Mouse (Mus musculus) liver, embryonic 13.5 days (tissue): ENCODE measurements around the gene Shank1. TPM values are rescaled to one million over a fixed set of nuclear protein-coding genes. Genes with fewer than 3 reads are reported as not detected.
A peak's percentile ranks its signal among the peaks of the same experiment; 100 is the strongest.

Experiments used
- ATAC-seq: fragments of 200-750 bp; cut with Nextera tagmentation; 2 replicates; pipeline ENCODE4 v1.8.0; 2017; ENCODE audit warnings: low read depth, mild to moderate bottlenecking, moderate number of reproducible peaks, moderate library complexity
- DNase-seq: peaks from one replicate; pipeline ENCODE4 v3.0.0; 2022
- H3K27ac ChIP-seq: fragments of 300-500 bp; sonication (generic); 2 replicates; pipeline ENCODE4 v1.5.1; 2015; ENCODE audit warnings: moderate library complexity, mild to moderate bottlenecking, inconsistent platforms
- H3K27me3 ChIP-seq: fragments of 300-500 bp; sonication (generic); 2 replicates; pipeline ENCODE4 v1.6.1; 2015; ENCODE audit warnings: mild to moderate bottlenecking, inconsistent platforms
- H3K36me3 ChIP-seq: fragments of 300-500 bp; sonication (generic); 2 replicates; pipeline ENCODE4 v1.6.1; 2015; ENCODE audit warnings: mild to moderate bottlenecking, inconsistent platforms
- H3K4me1 ChIP-seq: fragments of 300-500 bp; sonication (generic); replicated peaks from 2 replicates; pipeline ENCODE4 v1.6.1; 2015; ENCODE audit warnings: inconsistent platforms
- H3K4me2 ChIP-seq: fragments of 300-500 bp; sonication (generic); 2 replicates; pipeline ENCODE4 v1.6.1; 2015; ENCODE audit warnings: inconsistent platforms, mild to moderate bottlenecking, moderate library complexity
- H3K4me3 ChIP-seq: fragments of 300-500 bp; sonication (generic); replicated peaks from 2 replicates; pipeline ENCODE4 v1.5.1; 2015; ENCODE audit warnings: mild to moderate bottlenecking, inconsistent platforms
- H3K9ac ChIP-seq: fragments of 300-500 bp; sonication (generic); 2 replicates; pipeline ENCODE4 v1.6.1; 2015; ENCODE audit warnings: mild to moderate bottlenecking, inconsistent platforms
- H3K9me3 ChIP-seq: fragments of 300-500 bp; sonication (generic); replicated peaks from 2 replicates; pipeline ENCODE4 v1.6.1; 2016; ENCODE audit warnings: inconsistent platforms
- WGBS: fragments of 180-500 bp; shearing (Covaris S2); methylation state at CpG from one replicate; pipeline ENCODE4 v1.1.7; 2015; ENCODE audit not compliant: insufficient replicate concordance; 5-methylcytosine and 5-hydroxymethylcytosine counted together
- polyA plus RNA-seq: library from polyadenylated mRNA; unstranded; fragments of >200 nt; fragmentation: Nextera tagmentation; extraction: Ambion mirVana; gene quantifications from 2 replicates; pipeline ENCODE4 v1.2.1, GENCODE M21; 2015

Gene Shank1
- polyA plus RNA-seq, 1 experiment from 2014 or later, result 0.06 TPM

DNA sequence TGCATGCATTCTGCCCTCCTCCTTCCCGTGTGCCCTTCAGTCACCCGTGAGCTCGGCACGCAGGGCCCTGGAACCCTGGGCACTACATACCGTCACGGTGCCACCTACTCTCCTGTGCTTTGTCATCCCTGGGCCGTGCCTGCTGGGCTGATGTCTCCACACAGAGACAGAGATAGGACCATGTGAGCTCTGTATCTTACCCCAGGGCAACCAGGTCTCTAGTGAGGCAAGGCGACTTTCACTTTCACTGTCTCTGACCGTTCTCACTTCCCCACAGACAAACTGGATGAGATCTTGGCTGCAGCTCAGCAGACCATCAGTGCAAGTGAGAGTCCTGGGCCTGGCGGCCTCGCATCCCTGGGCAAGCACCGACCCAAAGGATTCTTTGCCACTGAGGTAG is 34.6 kb downstream of the Shank1 start:
- Histone ChIP-seq H3K4me3 (no peak overlapping the region), H3K27ac (no peak overlapping the region), H3K27me3 (peaks cover 67% of the 10 kb centered on the region), H3K4me2 (no peak overlapping the region), H3K4me1 (no peaks in the 10 kb centered on the region), H3K9ac (no peak overlapping the region), H3K9me3 (no peaks in the 10 kb centered on the region), H3K36me3 (no peaks in the 10 kb centered on the region)
- no peak for DNase-seq
- 41% methylated on average over 12 of the region's 12 CpGs for WGBS
- no peak for ATAC-seq

DNA sequence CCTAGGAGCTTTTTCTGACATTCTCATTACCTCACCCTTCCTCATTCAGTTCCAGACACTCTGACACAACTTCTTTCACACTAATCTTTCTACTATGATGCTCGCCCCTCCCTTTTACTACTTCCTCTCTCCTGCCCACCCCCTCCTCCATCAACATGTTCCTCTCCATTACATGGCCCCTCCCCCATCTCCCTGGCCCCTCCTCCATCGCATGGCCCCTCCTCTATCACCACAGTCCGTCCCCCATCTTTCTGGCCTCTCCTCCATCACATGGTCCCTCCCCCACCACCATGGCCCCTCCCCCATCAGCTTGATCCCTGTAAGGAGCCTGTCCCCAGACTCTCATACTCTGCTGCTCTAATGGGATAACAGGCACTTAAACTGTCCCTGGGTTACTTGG is 39.0 kb downstream of the Shank1 start:
- WGBS, result 9% methylated on average over 3 of the region's 3 CpGs
- ATAC-seq (no peak), DNase-seq (no peak)

DNA sequence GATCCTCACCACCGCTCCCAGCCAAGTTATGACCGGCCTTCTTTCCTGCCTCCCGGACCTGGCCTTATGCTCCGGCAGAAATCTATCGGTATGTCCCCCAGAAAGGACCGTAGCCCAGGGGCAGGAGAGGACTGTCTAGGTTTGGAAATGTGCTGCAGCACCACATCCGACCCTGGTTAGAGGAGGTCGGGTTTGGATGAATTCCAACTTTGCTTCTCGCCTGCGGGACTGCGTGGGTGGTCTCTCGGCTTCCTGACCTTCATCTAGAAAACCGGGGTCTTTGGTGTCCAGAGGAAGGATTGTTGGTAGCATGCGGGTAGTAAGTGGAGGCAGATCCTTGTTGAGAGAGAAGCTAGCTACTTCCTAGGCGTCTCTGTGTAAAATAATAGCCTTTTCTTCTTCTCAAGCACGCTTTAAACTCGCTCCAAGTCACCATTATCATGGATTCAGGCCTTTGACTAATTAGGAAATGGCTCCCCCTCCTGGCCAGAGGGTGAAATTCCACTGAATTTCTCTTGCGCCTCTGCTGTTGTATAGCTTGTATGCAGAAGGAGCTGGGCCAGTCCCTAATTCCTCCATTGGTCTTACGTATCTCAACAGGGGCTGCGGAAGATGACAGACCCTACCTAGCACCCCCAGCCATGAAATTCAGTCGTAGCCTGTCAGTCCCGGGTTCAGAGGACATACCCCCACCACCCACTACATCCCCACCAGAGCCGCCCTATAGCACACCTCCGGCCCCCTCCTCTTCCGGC is 41.1 kb downstream of the Shank1 start:
- 0 out of 2 replicates have a peak, but pooled peaks have one; percentile 18 for ATAC-seq
- H3K27ac ChIP-seq, result no peak overlapping the region
- H3K27me3 ChIP-seq, result peaks cover 87% of the 10 kb centered on the region
- H3K9me3 ChIP-seq, result no peaks in the 10 kb centered on the region
- 8% methylated on average over 25 of the region's 25 CpGs for WGBS
- peaks cover 3% of the 10 kb centered on the region; the same call in 1 of the 2 replicates for H3K4me1 ChIP-seq
- peak; percentile 48 for DNase-seq
- no peak overlapping the region for H3K4me3 ChIP-seq
- peak overlapping the region; percentile 32; the same call in 1 of the 2 replicates for H3K4me2 ChIP-seq
- H3K36me3 ChIP-seq, result no peaks in the 10 kb centered on the region
- H3K9ac ChIP-seq, result no peak overlapping the region

More for the DNA sequence above, 39.0 kb downstream of the Shank1 start:
- Histone ChIP-seq H3K9ac (no peak overlapping the region), H3K4me3 (no peak overlapping the region), H3K4me2 (no peak overlapping the region), H3K4me1 (peaks cover 3% of the 10 kb centered on the region; the same call in 1 of the 2 replicates), H3K9me3 (no peaks in the 10 kb centered on the region), H3K27ac (no peak overlapping the region), H3K36me3 (no peaks in the 10 kb centered on the region), H3K27me3 (peaks cover 76% of the 10 kb centered on the region)

DNA sequence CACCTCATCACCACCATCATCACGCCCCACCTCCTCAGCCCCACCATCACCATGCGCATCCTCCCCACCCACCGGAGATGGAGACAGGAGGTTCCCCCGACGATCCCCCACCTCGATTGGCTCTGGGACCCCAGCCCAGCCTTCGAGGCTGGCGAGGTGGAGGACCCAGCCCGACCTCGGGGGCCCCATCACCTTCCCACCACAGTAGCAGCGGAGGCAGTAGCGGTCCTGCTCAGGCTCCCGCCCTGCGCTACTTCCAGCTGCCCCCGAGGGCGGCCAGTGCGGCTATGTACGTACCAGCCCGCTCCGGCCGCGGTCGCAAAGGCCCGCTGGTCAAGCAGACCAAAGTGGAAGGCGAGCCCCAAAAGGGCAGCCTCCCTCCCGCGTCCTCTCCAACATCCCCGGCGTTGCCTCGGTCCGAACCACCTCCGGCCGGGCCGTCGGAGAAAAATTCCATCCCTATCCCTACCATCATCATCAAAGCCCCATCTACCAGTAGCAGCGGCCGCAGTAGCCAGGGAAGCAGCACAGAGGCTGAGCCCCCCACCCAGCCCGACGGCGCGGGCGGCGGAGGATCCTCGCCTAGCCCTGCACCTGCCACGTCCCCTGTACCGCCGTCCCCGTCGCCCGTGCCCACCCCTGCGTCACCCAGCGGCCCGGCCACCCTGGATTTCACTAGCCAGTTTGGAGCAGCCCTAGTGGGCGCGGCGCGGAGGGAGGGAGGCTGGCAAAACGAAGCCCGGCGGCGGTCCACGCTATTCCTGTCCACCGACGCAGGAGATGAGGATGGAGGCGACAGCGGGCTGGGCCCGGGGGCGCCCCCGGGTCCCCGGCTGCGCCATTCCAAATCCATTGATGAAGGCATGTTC is 42.1 kb downstream of the Shank1 start:
- DNase-seq (no peak), ATAC-seq (no peak)
- Histone ChIP-seq H3K4me2 (no peak overlapping the region), H3K27me3 (peaks cover 97% of the 10 kb centered on the region), H3K9ac (no peak overlapping the region), H3K27ac (no peak overlapping the region), H3K4me3 (no peak overlapping the region), H3K36me3 (no peaks in the 10 kb centered on the region), H3K4me1 (peaks cover 3% of the 10 kb centered on the region; the same call in 1 of the 2 replicates), H3K9me3 (no peaks in the 10 kb centered on the region)
- WGBS, result 7% methylated on average over 71 of the region's 71 CpGs

DNA sequence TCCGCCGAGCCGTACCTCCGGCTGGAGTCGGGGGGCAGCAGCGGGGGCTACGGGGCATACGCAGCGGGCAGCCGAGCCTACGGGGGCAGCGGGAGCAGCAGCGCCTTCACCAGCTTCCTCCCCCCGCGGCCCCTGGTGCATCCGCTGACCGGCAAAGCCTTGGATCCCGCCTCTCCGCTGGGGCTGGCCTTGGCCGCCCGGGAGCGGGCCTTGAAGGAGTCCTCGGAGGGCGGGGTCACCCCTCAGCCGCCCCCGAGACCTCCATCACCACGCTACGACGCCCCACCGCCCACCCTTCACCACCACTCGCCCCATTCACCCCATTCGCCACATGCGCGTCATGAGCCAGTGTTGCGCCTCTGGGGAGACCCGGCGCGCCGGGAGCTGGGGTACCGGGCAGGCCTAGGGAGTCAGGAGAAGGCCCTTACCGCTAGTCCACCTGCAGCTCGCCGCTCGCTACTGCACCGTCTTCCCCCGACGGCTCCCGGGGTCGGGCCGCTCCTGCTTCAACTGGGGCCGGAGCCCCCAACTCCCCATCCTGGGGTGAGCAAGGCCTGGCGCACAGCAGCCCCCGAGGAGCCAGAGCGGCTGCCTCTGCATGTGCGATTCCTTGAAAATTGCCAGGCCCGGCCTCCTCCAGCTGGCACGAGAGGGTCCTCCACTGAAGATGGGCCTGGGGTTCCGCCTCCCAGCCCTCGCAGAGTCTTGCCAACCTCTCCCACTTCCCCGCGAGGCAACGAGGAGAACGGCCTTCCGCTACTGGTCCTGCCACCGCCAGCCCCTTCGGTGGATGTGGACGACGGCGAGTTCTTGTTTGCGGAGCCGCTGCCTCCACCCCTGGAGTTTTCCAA is 42.9 kb downstream of the Shank1 start:
- DNase-seq, result no peak
- Histone ChIP-seq H3K27ac (no peak overlapping the region), H3K4me1 (peaks cover 3% of the 10 kb centered on the region; the same call in 1 of the 2 replicates), H3K36me3 (no peaks in the 10 kb centered on the region), H3K9me3 (no peaks in the 10 kb centered on the region), H3K4me3 (no peak overlapping the region), H3K27me3 (peaks cover 98% of the 10 kb centered on the region), H3K9ac (no peak overlapping the region), H3K4me2 (no peak overlapping the region)
- ATAC-seq, result no peak
- 6% methylated on average over 60 of the region's 71 CpGs for WGBS

DNA sequence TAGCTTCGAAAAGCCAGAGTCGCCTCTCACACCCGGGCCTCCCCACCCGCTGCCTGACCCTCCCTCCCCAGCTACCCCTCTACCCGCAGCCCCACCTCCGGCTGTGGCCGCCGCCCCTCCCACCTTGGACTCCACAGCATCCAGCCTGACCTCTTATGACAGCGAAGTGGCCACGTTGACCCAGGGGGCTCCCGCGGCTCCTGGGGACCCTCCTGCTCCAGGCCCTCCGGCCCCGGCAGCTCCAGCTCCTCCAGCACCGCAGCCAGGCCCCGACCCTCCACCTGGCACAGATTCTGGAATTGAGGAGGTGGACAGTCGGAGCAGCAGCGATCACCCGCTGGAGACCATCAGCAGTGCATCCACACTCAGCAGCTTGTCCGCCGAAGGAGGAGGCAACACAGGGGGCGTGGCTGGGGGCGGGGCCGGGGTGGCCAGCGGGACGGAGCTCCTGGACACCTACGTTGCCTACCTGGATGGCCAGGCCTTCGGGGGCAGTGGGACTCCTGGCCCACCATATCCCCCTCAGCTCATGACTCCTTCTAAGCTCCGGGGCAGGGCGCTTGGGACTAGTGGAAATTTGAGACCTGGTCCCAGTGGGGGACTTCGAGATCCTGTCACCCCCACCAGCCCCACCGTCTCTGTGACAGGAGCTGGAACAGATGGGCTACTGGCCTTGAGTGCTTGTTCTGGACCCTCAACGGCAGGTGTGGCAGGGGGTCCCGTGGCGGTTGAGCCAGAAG is 43.7 kb downstream of the Shank1 start:
- H3K4me1 ChIP-seq, result peaks cover 3% of the 10 kb centered on the region; the same call in 1 of the 2 replicates
- WGBS, result 3% methylated on average over 35 of the region's 35 CpGs
- H3K9me3 ChIP-seq, result no peaks in the 10 kb centered on the region
- no peak overlapping the region for H3K4me3 ChIP-seq
- H3K27ac ChIP-seq, result no peak overlapping the region
- peaks cover 96% of the 10 kb centered on the region for H3K27me3 ChIP-seq
- no peak overlapping the region for H3K9ac ChIP-seq
- DNase-seq (no peak), ATAC-seq (no peak)
- no peaks in the 10 kb centered on the region for H3K36me3 ChIP-seq
- H3K4me2 ChIP-seq, result no peak overlapping the region

DNA sequence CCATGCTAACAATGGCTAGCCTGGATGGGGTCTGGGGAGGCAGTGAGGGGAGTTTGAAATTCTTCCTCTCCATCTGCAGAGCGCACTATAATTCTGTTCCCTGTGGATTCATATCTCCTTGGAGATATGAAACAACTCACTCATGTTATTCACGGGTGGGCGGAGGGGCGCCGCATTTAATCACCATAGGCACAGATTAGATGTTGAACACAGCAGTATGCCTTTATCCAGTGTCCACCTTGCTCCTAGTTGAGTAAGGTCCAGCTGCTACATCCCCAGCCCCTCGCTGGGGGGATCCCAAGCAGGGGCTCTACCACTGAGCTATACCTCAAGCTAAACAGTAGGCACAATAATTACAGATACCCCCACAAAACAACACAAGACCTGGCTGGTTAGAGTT is 45.4 kb downstream of the Shank1 start:
- no peak for ATAC-seq
- DNase-seq, result no peak
- Histone ChIP-seq H3K4me3 (no peak overlapping the region), H3K27me3 (peaks cover 98% of the 10 kb centered on the region), H3K4me2 (no peak overlapping the region), H3K36me3 (no peaks in the 10 kb centered on the region), H3K9ac (no peak overlapping the region), H3K4me1 (peaks cover 15% of the 10 kb centered on the region), H3K27ac (no peak overlapping the region), H3K9me3 (no peaks in the 10 kb centered on the region)
- WGBS, result 55% methylated on average over 6 of the region's 6 CpGs

DNA sequence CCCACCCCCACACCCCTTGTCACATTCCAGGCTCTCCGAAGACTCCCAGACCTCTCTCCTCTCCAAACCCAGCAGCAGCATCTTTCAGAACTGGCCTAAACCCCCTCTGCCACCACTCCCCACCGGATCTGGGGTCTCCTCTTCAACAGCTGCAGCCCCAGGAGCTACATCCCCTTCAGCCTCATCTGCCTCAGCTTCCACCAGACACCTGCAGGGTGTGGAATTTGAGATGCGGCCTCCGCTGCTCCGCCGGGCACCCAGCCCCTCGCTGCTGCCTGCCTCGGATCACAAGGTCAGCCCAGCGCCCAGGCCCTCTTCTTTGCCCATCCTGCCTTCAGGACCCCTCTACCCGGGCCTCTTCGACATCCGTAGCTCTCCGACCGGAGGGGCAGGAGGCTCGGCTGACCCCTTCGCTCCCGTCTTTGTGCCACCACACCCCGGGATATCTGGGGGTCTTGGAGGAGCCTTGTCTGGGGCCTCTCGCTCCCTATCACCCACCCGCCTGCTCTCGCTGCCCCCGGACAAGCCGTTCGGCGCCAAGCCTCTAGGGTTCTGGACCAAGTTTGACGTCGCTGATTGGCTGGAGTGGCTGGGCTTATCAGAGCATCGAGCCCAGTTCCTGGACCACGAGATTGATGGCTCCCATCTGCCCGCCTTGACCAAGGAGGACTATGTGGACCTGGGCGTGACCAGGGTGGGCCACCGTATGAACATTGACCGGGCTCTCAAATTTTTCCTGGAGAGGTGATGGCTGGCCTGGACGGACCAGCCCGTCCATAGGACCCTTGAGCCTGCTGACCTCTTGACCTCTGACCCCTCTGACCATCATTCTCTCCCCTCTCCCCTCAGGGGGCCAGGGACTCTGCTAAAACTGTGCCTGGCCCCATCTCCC is 46.8 kb downstream of the Shank1 start:
- no peaks in the 10 kb centered on the region for H3K36me3 ChIP-seq
- H3K4me3 ChIP-seq, result no peak overlapping the region
- no peak for ATAC-seq
- H3K27ac ChIP-seq, result no peak overlapping the region
- no peaks in the 10 kb centered on the region for H3K9me3 ChIP-seq
- no peak overlapping the region for H3K4me2 ChIP-seq
- WGBS, result 5% methylated on average over 35 of the region's 35 CpGs
- no peak overlapping the region for H3K9ac ChIP-seq
- DNase-seq, result no peak
- H3K4me1 ChIP-seq, result peaks cover 18% of the 10 kb centered on the region
- peaks cover 96% of the 10 kb centered on the region for H3K27me3 ChIP-seq

DNA sequence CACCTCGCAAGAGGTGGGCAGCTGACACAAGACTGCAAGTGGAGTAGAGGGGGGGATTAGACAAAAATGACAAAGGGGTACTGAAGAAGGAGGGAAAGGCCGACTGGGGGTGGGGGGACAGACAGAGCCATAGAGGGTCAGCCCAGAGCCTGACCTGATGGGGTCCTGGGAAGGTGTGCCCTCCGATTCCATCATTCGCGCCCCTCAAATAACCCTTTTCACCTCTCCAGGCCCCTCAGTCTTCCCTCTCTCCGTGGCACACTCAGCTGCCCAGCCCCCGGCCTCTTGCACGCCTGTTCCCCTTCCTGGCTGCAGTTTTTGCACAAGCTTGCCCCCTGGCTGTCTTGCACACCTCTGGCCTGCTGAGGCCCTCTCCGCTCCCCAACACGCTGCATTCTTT is 47.5 kb downstream of the Shank1 start:
- no peaks in the 10 kb centered on the region for H3K36me3 ChIP-seq
- no peak for DNase-seq
- no peak overlapping the region for H3K27ac ChIP-seq
- H3K4me2 ChIP-seq, result no peak overlapping the region
- H3K9me3 ChIP-seq, result no peaks in the 10 kb centered on the region
- H3K4me1 ChIP-seq, result peaks cover 18% of the 10 kb centered on the region
- 27% methylated on average over 10 of the region's 10 CpGs for WGBS
- H3K4me3 ChIP-seq, result no peak overlapping the region
- no peak for ATAC-seq
- peaks cover 96% of the 10 kb centered on the region for H3K27me3 ChIP-seq
- H3K9ac ChIP-seq, result no peak overlapping the region

DNA sequence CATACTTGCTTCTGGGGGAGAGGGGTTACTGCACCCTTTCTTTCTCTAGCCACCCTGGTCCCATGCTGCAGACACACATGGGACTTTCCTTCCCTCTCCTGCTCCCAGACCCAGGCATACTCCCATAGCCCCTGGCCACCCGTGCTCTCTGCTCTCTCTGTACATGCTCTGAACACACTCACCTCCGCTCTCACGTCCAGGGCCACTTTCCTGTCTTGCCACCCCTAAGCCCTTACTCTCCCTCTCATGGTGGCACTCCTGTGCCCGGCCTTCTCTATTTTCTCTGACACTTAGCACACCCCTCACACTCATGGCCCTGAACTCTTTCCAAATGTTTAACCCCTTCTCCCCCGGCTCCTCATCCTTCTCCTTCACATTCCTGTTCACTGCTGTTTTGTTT is 48.0 kb downstream of the Shank1 start:
- peaks cover 18% of the 10 kb centered on the region for H3K4me1 ChIP-seq
- H3K4me3 ChIP-seq, result no peak overlapping the region
- no peaks in the 10 kb centered on the region for H3K36me3 ChIP-seq
- H3K4me2 ChIP-seq, result no peak overlapping the region
- no peak overlapping the region for H3K9ac ChIP-seq
- H3K27me3 ChIP-seq, result peaks cover 96% of the 10 kb centered on the region
- no peak for ATAC-seq
- H3K27ac ChIP-seq, result no peak overlapping the region
- no peaks in the 10 kb centered on the region for H3K9me3 ChIP-seq
- no peak for DNase-seq
- 16% methylated on average over 5 of the region's 5 CpGs for WGBS
